8 mouse cellular contexts compared by ENCODE assay signal in genomic region chr11:83292251-83292587, GRCm38 (mm10). TPM values are rescaled to one million over a fixed set of nuclear protein-coding genes. Genes with fewer than 3 reads are reported as not detected.
DNase-seq lines count a peak whose midpoint lies in the region; ATAC-seq lines count a peak whose summit lies in the region.

No protein-coding gene starts in this region.

- no peak for DNase-seq in kidney, postnatal 4 days
- peak; percentile 32 for DNase-seq in adipocyte (ENCODE audit: low spot score)
- DNase-seq in hindbrain, embryonic 11.5 days (ENCODE audit: low spot score), result no peak
- DNase-seq in adrenal gland, postnatal 36 days, result no peak
- no peak for DNase-seq in retina, postnatal 1 day

- H3K4me2 ChIP-seq in kidney, embryonic 15.5 days, result peak overlapping the region; percentile 75
- peak overlapping the region; percentile 76 for H3K4me2 ChIP-seq in hindbrain, embryonic 11.5 days (replicated peaks; ENCODE audit: low read depth, low read length)
- H3K4me2 ChIP-seq in midbrain, embryonic 13.5 days (replicated peaks), result peak overlapping the region; percentile 92

- H3K27ac ChIP-seq in kidney, embryonic 15.5 days, result peak overlapping the region; percentile 77
- no peak overlapping the region for H3K27ac ChIP-seq in hindbrain, embryonic 11.5 days (ENCODE audit: low read depth, low read length)
- no peak overlapping the region; the same call in 1 of the 2 replicates for H3K27ac ChIP-seq in midbrain, embryonic 13.5 days

- peaks cover 25% of the 10 kb centered on the region for H3K36me3 ChIP-seq in kidney, embryonic 15.5 days
- H3K36me3 ChIP-seq in hindbrain, embryonic 11.5 days (ENCODE audit: control insufficient read depth, insufficient read depth, low read length), result no peaks in the 10 kb centered on the region
- peaks cover 14% of the 10 kb centered on the region for H3K36me3 ChIP-seq in midbrain, embryonic 13.5 days

- peak overlapping the region; percentile 79 for H3K9ac ChIP-seq in kidney, embryonic 15.5 days
- peak overlapping the region; percentile 79 for H3K9ac ChIP-seq in hindbrain, embryonic 11.5 days (ENCODE audit: low read depth, low read length)
- peak overlapping the region; percentile 77 for H3K9ac ChIP-seq in midbrain, embryonic 13.5 days (replicated peaks)

- peak overlapping the region; percentile 72 for H3K4me3 ChIP-seq in kidney, embryonic 15.5 days (replicated peaks)
- H3K4me3 ChIP-seq in hindbrain, embryonic 11.5 days (ENCODE audit: low read depth, low read length), result peak overlapping the region; percentile 64
- peak overlapping the region; percentile 69 for H3K4me3 ChIP-seq in midbrain, embryonic 13.5 days (replicated peaks)

- no peaks in the 10 kb centered on the region for H3K27me3 ChIP-seq in kidney, embryonic 15.5 days
- no peaks in the 10 kb centered on the region for H3K27me3 ChIP-seq in hindbrain, embryonic 11.5 days (ENCODE audit: control insufficient read depth, insufficient read depth, low read length)
- H3K27me3 ChIP-seq in midbrain, embryonic 13.5 days, result no peaks in the 10 kb centered on the region

- peaks cover 28% of the 10 kb centered on the region for H3K4me1 ChIP-seq in kidney, embryonic 15.5 days
- H3K4me1 ChIP-seq in hindbrain, embryonic 11.5 days (replicated peaks; ENCODE audit: control insufficient read depth, insufficient read depth, low read length), result peaks cover 3% of the 10 kb centered on the region; the same call in 1 of the 2 replicates
- H3K4me1 ChIP-seq in midbrain, embryonic 13.5 days (replicated peaks), result peaks cover 43% of the 10 kb centered on the region

- ATAC-seq in kidney, embryonic 15.5 days (replicated peaks; ENCODE audit: low FRiP score), result no peak
- ATAC-seq in hindbrain, embryonic 11.5 days (ENCODE audit: low FRiP score), result no peak
- ATAC-seq in midbrain, embryonic 13.5 days, result no peak
- no peak for ATAC-seq in frontal cortex, adult (ENCODE audit: low TSS enrichment)

- under 1% methylated on average over 5 of the region's 5 CpGs for WGBS in kidney, embryonic 15.5 days
- WGBS in hindbrain, embryonic 11.5 days, result 7% methylated on average over 5 of the region's 5 CpGs
- 2% methylated on average over 5 of the region's 5 CpGs for WGBS in midbrain, embryonic 13.5 days

- no peaks in the 10 kb centered on the region for H3K9me3 ChIP-seq in kidney, embryonic 15.5 days (replicated peaks)
- H3K9me3 ChIP-seq in hindbrain, embryonic 11.5 days (ENCODE audit: control insufficient read depth, low read length), result no peaks in the 10 kb centered on the region
- no peaks in the 10 kb centered on the region for H3K9me3 ChIP-seq in midbrain, embryonic 13.5 days

RNA-seq across cellular contexts. Expression of gene Slfn14, which starts 5.7 kb away (rescaled TPM):
- polyA plus RNA-seq in kidney, embryonic 15.5 days (2015; fragmentation: Nextera tagmentation; extraction: Ambion mirVana), result 0.30 and 0.66 TPM in 2 replicates
- 0.70 and 0.86 TPM in 2 replicates for polyA plus RNA-seq in hindbrain, embryonic 11.5 days (2014; fragmentation: Nextera tagmentation; extraction: Ambion mirVana)
- 0.12 and 0.15 TPM in 2 replicates for polyA plus RNA-seq in midbrain, embryonic 13.5 days (2015; fragmentation: Nextera tagmentation; extraction: Ambion mirVana)
- not detected for total RNA-seq in adrenal gland, postnatal 36 days (2021)

RNA-seq across cellular contexts. Expression of gene Ap2b1, which starts 6.6 kb away (rescaled TPM):
- 62.5 and 65.2 TPM in 2 replicates for polyA plus RNA-seq in kidney, embryonic 15.5 days (2015; fragmentation: Nextera tagmentation; extraction: Ambion mirVana)
- 121 and 136 TPM in 2 replicates for polyA plus RNA-seq in hindbrain, embryonic 11.5 days (2014; fragmentation: Nextera tagmentation; extraction: Ambion mirVana)
- 109 and 116 TPM in 2 replicates for polyA plus RNA-seq in midbrain, embryonic 13.5 days (2015; fragmentation: Nextera tagmentation; extraction: Ambion mirVana)
- 100 to 1,000 TPM; 109 to 114 TPM for total RNA-seq in adrenal gland, postnatal 36 days (2021)

RNA-seq across cellular contexts. Expression of gene Pex12, which starts 10.2 kb away (rescaled TPM):
- 11.7 and 13.2 TPM in 2 replicates for polyA plus RNA-seq in kidney, embryonic 15.5 days (2015; fragmentation: Nextera tagmentation; extraction: Ambion mirVana)
- polyA plus RNA-seq in hindbrain, embryonic 11.5 days (2014; fragmentation: Nextera tagmentation; extraction: Ambion mirVana), result 17.0 and 20.3 TPM in 2 replicates
- polyA plus RNA-seq in midbrain, embryonic 13.5 days (2015; fragmentation: Nextera tagmentation; extraction: Ambion mirVana), result 21.0 and 21.1 TPM in 2 replicates
- 10 to 100 TPM; 14.8 to 18.3 TPM for total RNA-seq in adrenal gland, postnatal 36 days (2021)
